Mouse (Mus musculus): ENCODE measurements around the gene Ypel5. TPM values are rescaled to one million over a fixed set of nuclear protein-coding genes. Genes with fewer than 3 reads are reported as not detected.

The Ypel5 gene
- total and polyA plus RNA-seq, 3 experiments: 8.9 to 16.1 (median 14.3) TPM

- H3K27me3 ChIP-seq (replicated peaks): no peaks in the 10 kb centered on the region
- peaks cover 2% of the 10 kb centered on the region for H3K9me3 ChIP-seq (replicated peaks; ENCODE audit: low read length)
- H3K4me2 ChIP-seq (ENCODE audit: insufficient read depth, low read depth, poor library complexity, severe bottlenecking): no peak overlapping the region
- no peak overlapping the region for H3K4me3 ChIP-seq (replicated peaks in 1 of 3; ENCODE audit: low read depth in 2 of 3, low read length in 2 of 3, poor library complexity in 1 of 3)
- no peaks in the 10 kb centered on the region for H3K36me3 ChIP-seq (replicated peaks in 1 of 2; ENCODE audit: control insufficient read depth in 1 of 2, insufficient read depth in 1 of 2, low read length in 1 of 2)
- dilution Hi-C loops (cut with MboI; ENCODE audit: extremely low pct_ligation_motif_present, extremely low pct_unique_long_range_greater_than_20kb, low sequenced_read_pairs) (no loop called here), in situ Hi-C loops (cut with MboI; ENCODE audit: low pct_ligation_motif_present, low pct_unique_long_range_greater_than_20kb, low sequenced_read_pairs) (loop anchor here (25.0 kb wide), 1 partner anchor 484 kb away; no protein-coding TSS in a partner anchor)
- no peak overlapping the region for H3K27ac ChIP-seq (ENCODE audit: insufficient read depth, low read depth)
- no peak overlapping the region for H3K9ac ChIP-seq (ENCODE audit: insufficient read depth, low read depth)
- DNase-seq (ENCODE audit: extremely low read depth): no peak
- no peaks in the 10 kb centered on the region for H3K79me2 ChIP-seq (replicated peaks; ENCODE audit: control insufficient read depth, extremely low read depth, insufficient read depth, poor library complexity, severe bottlenecking)
- H3K4me1 ChIP-seq (ENCODE audit: control insufficient read depth in 1 of 2, insufficient read depth in 2 of 2): 0 out of 4 replicates have a peak, but pooled peaks cover 0 to 2% of the 10 kb centered on the region in 2 experiments
- TF ChIP-seq PAX5 (IDR thresholded peaks at IDR 0.05; ENCODE audit: low read length): no peak
- TF ChIP-seq E2F4 (IDR thresholded peaks at IDR 0.05; ENCODE audit: insufficient replicate concordance, low read depth, low read length): no peak
- no peak for TF ChIP-seq TCF12 (IDR thresholded peaks at IDR 0.05; ENCODE audit: low read depth, low read length)
- TF ChIP-seq ETS1 (conservative IDR thresholded peaks at IDR 0.05; ENCODE audit: low read depth, low read length): no peak
- no peak for TF ChIP-seq CHD1 (IDR thresholded peaks at IDR 0.05; ENCODE audit: low read depth, low read length)
- TF ChIP-seq CTCF (conservative IDR thresholded peaks at IDR 0.05 in 1 of 2, IDR thresholded peaks at IDR 0.05 in 1 of 2; ENCODE audit: low read depth in 2 of 2, low read length in 2 of 2): peak in 1 of 2 experiments; percentile 27; a peak in 2 of 4 replicates
- TF ChIP-seq RAD21 (IDR thresholded peaks at IDR 0.05; ENCODE audit: low read depth, low read length): no peak; the same call in 1 of the 2 replicates
- no peak for TF ChIP-seq ZMIZ1 (IDR thresholded peaks at IDR 0.05; ENCODE audit: low read depth, low read length)
Observed at GRCm38 (mm10) chr17:72796506-72796905, 39.7 kb upstream of the Ypel5 start.

GRCm38 (mm10) chr17:72797867-72798266, 38.4 kb upstream of the Ypel5 start:
- Histone ChIP-seq H3K4me2 (ENCODE audit: insufficient read depth, low read depth, poor library complexity, severe bottlenecking) (no peak overlapping the region), H3K27ac (ENCODE audit: insufficient read depth, low read depth) (no peak overlapping the region), H3K9me3 (replicated peaks; ENCODE audit: low read length) (peaks cover 2% of the 10 kb centered on the region), H3K4me1 (ENCODE audit: control insufficient read depth in 1 of 2, insufficient read depth in 2 of 2) (no peaks in the 10 kb centered on the region), H3K36me3 (replicated peaks in 1 of 2; ENCODE audit: control insufficient read depth in 1 of 2, insufficient read depth in 1 of 2, low read length in 1 of 2) (no peaks in the 10 kb centered on the region), H3K79me2 (replicated peaks; ENCODE audit: control insufficient read depth, extremely low read depth, insufficient read depth, poor library complexity, severe bottlenecking) (no peaks in the 10 kb centered on the region), H3K27me3 (replicated peaks) (no peaks in the 10 kb centered on the region), H3K9ac (ENCODE audit: insufficient read depth, low read depth) (no peak overlapping the region), H3K4me3 (replicated peaks in 1 of 3; ENCODE audit: low read depth in 2 of 3, low read length in 2 of 3, poor library complexity in 1 of 3) (no peak overlapping the region)
- no peak for TF ChIP-seq PAX5 (IDR thresholded peaks at IDR 0.05; ENCODE audit: low read length)
- TF ChIP-seq RAD21 (IDR thresholded peaks at IDR 0.05; ENCODE audit: low read depth, low read length): peak; percentile 77
- TF ChIP-seq SMC3 (IDR thresholded peaks at IDR 0.05; ENCODE audit: low read depth, low read length): peak; percentile 62
- peak; percentile 62 to 77; a peak in 3 of 4 replicates for TF ChIP-seq CTCF (conservative IDR thresholded peaks at IDR 0.05 in 1 of 2, IDR thresholded peaks at IDR 0.05 in 1 of 2; ENCODE audit: low read depth in 2 of 2, low read length in 2 of 2)
- TF ChIP-seq HCFC1 (IDR thresholded peaks at IDR 0.05; ENCODE audit: low read depth, low read length): no peak
- peak; percentile 60 for DNase-seq (ENCODE audit: extremely low read depth)
- dilution Hi-C loops (cut with MboI; ENCODE audit: extremely low pct_ligation_motif_present, extremely low pct_unique_long_range_greater_than_20kb, low sequenced_read_pairs) (no loop called here), in situ Hi-C loops (cut with MboI; ENCODE audit: low pct_ligation_motif_present, low pct_unique_long_range_greater_than_20kb, low sequenced_read_pairs) (loop anchor here (25.0 kb wide), 1 partner anchor 486 kb away; no protein-coding TSS in a partner anchor)

- no peaks in the 10 kb centered on the region for H3K36me3 ChIP-seq (replicated peaks in 1 of 2; ENCODE audit: control insufficient read depth in 1 of 2, insufficient read depth in 1 of 2, low read length in 1 of 2)
- peak; percentile 64 for TF ChIP-seq ZNF384 (IDR thresholded peaks at IDR 0.05; ENCODE audit: low read depth, low read length)
- no peak for TF ChIP-seq ETS1 (conservative IDR thresholded peaks at IDR 0.05; ENCODE audit: low read depth, low read length)
- H3K4me2 ChIP-seq (ENCODE audit: insufficient read depth, low read depth, poor library complexity, severe bottlenecking): no peak overlapping the region
- no peak overlapping the region for H3K27ac ChIP-seq (ENCODE audit: insufficient read depth, low read depth)
- H3K4me1 ChIP-seq (ENCODE audit: control insufficient read depth in 1 of 2, insufficient read depth in 2 of 2): peaks cover 0 to 11% of the 10 kb centered on the region in 2 experiments; a peak in 2 of 4 replicates
- H3K79me2 ChIP-seq (replicated peaks; ENCODE audit: control insufficient read depth, extremely low read depth, insufficient read depth, poor library complexity, severe bottlenecking): no peaks in the 10 kb centered on the region
- H3K9me3 ChIP-seq (replicated peaks; ENCODE audit: low read length): no peaks in the 10 kb centered on the region
- DNase-seq (ENCODE audit: extremely low read depth): no peak
- in situ Hi-C loops (cut with MboI; ENCODE audit: low pct_ligation_motif_present, low pct_unique_long_range_greater_than_20kb, low sequenced_read_pairs) (no loop called here), dilution Hi-C loops (cut with MboI; ENCODE audit: extremely low pct_ligation_motif_present, extremely low pct_unique_long_range_greater_than_20kb, low sequenced_read_pairs) (no loop called here)
- no peaks in the 10 kb centered on the region for H3K27me3 ChIP-seq (replicated peaks)
- no peak overlapping the region for H3K4me3 ChIP-seq (replicated peaks in 1 of 3; ENCODE audit: low read depth in 2 of 3, low read length in 2 of 3, poor library complexity in 1 of 3)
- no peak overlapping the region for H3K9ac ChIP-seq (ENCODE audit: insufficient read depth, low read depth)
Observed at GRCm38 (mm10) chr17:72809942-72810654, 26.2 kb upstream of the Ypel5 start.
